In genomic region chr12:8450028-8450427, GRCm38 (mm10) we compare ENCODE assay signal across 11 mouse cellular contexts. TPM values are rescaled to one million over a fixed set of nuclear protein-coding genes. Genes with fewer than 3 reads are reported as not detected.
A peak's percentile ranks its signal among the peaks of the same experiment; 100 is the strongest.
DNase-seq lines count a peak whose midpoint lies in the region.
"Had no signal": no experiment of that assay in that cellular context is flagged by ENCODE, and none has a peak within 500 bp of the region (broad histone marks: within the 10 kb centered on the region; RNA-seq: fewer than 3 reads in every experiment).

No protein-coding gene starts in this region.

- peak; percentile 66 to 69 for DNase-seq in cerebellum, postnatal 14 days
- no peak for DNase-seq in cerebellum, adult 9-11 months
- peak; percentile 65 for DNase-seq in left cerebral cortex, adult 18-20 months (ENCODE audit: low spot score in 2 of 2)
- DNase-seq in left cerebral cortex, postnatal 10 days (ENCODE audit: extremely low spot score in 1 of 2, low spot score in 2 of 2), result no peak
- peak; percentile 64 to 67 for DNase-seq in left cerebral cortex, postnatal 25 days (ENCODE audit: low spot score in 2 of 2)
- peak; percentile 71 for DNase-seq in right cerebral cortex, postnatal 25 days
- no peak for DNase-seq in embryo, embryonic 10 days (ENCODE audit: low spot score)
- DNase-seq: cerebellum, adult 8-10 months; embryo, embryonic 11 days; kidney, postnatal 36 days; thymus, postnatal 25 days had no signal

- intact Hi-C loops in left cerebral cortex, postnatal 10 days (cut with DNase I), result loop anchor here (5.0 kb wide), 2 partner anchors 47 to 123 kb away; no protein-coding TSS in a partner anchor
- intact Hi-C loops in left cerebral cortex, postnatal 25 days (cut with DNase I), result loop anchor here (2.0 to 5.0 kb wide), 2 partner anchors 15 to 103 kb away; no protein-coding TSS in a partner anchor

RNA-seq across cellular contexts. Expression of gene Rhob, which starts 49.8 kb away (rescaled TPM):
- total RNA-seq in left cerebral cortex, adult 18-20 months (2021), result 100 to 1,000 TPM; 250 TPM
- 100 to 1,000 TPM; 235 to 310 TPM for total RNA-seq in left cerebral cortex, postnatal 10 days (2021)
- total RNA-seq in left cerebral cortex, postnatal 25 days (2021), result 100 to 1,000 TPM; 274 to 298 TPM

Comparison
In these comparisons a context has a peak if more than half of its experiments do, and no peak if none do; other contexts are left out.
1. DNase-seq: peak in cerebellum, postnatal 14 days (2 of 2), left cerebral cortex, adult 18-20 months (2 of 2), left cerebral cortex, postnatal 25 days (2 of 2) and right cerebral cortex, postnatal 25 days (single experiment); none in cerebellum, adult 9-11 months (single experiment), left cerebral cortex, postnatal 10 days (0 of 2) and embryo, embryonic 10 days (single experiment).